Mouse (Mus musculus) regulatory T cell (primary cell): ENCODE measurements around the gene Cfap300.

ENCODE experiments used
- in situ Hi-C: fragments of 300-600 bp; cut with MboI, MseI; formaldehyde crosslinking; loops from one replicate; pipeline ENCODE4 v1.15.1; 2025; ENCODE audit warnings: high pct_unique_total_duplicates

Gene Cfap300

GRCm38 (mm10) chr9:8042338-8043043, at the start of gene Cfap300:
Gene Cfap300 (minus strand): TSS chr9:8042823.
- in situ Hi-C loops: no loop called here

- in situ Hi-C loops: no loop called here
Observed at GRCm38 (mm10) chr9:8078882-8079281, 36.3 kb upstream of the Cfap300 start.

- in situ Hi-C loops: no loop called here
Observed at GRCm38 (mm10) chr9:8074345-8074744, 31.7 kb upstream of the Cfap300 start.

GRCm38 (mm10) chr9:8073203-8073755, 30.7 kb upstream of the Cfap300 start:
- in situ Hi-C loops: no loop called here

GRCm38 (mm10) chr9:8059636-8060035, 17.0 kb upstream of the Cfap300 start:
- in situ Hi-C loops: no loop called here

- in situ Hi-C loops: no loop called here
Observed at GRCm38 (mm10) chr9:8054831-8055230, 12.2 kb upstream of the Cfap300 start.

GRCm38 (mm10) chr9:8043044-8043387, 393 bp upstream of the Cfap300 start:
- in situ Hi-C loops: no loop called here

GRCm38 (mm10) chr9:8035546-8035945, 7.1 kb downstream of the Cfap300 start:
- in situ Hi-C loops: no loop called here

- in situ Hi-C loops: no loop called here
Observed at GRCm38 (mm10) chr9:8035091-8035490, 7.5 kb downstream of the Cfap300 start.

- in situ Hi-C loops: no loop called here
Observed at GRCm38 (mm10) chr9:8034143-8034542, 8.5 kb downstream of the Cfap300 start.

GRCm38 (mm10) chr9:8032847-8033246, 9.8 kb downstream of the Cfap300 start:
- in situ Hi-C loops: no loop called here

GRCm38 (mm10) chr9:8018609-8019008, 24.0 kb downstream of the Cfap300 start:
- in situ Hi-C loops: no loop called here

GRCm38 (mm10) chr9:8017253-8017913, 25.2 kb downstream of the Cfap300 start:
- in situ Hi-C loops: no loop called here

GRCm38 (mm10) chr9:8004370-8004991, 38.1 kb downstream of the Cfap300 start, which contains the start of gene Yap1:
Gene Yap1 (minus strand): TSS chr9:8004596.
- in situ Hi-C loops: no loop called here

- in situ Hi-C loops: no loop called here
Observed at GRCm38 (mm10) chr9:8003301-8004271, 39.0 kb downstream of the Cfap300 start.

GRCm38 (mm10) chr9:8002806-8003205, 39.8 kb downstream of the Cfap300 start:
- in situ Hi-C loops: no loop called here

GRCm38 (mm10) chr9:8001352-8001751, 41.3 kb downstream of the Cfap300 start:
- in situ Hi-C loops: no loop called here

GRCm38 (mm10) chr9:7994275-7994674, 48.3 kb downstream of the Cfap300 start:
- in situ Hi-C loops: no loop called here

GRCm38 (mm10) chr9:7992651-7993050, 50.0 kb downstream of the Cfap300 start:
- in situ Hi-C loops: no loop called here

- in situ Hi-C loops: no loop called here
Observed at GRCm38 (mm10) chr9:7990897-7991296, 51.7 kb downstream of the Cfap300 start.

- in situ Hi-C loops: no loop called here
Observed at GRCm38 (mm10) chr9:7987119-7987518, 55.5 kb downstream of the Cfap300 start.
